Mouse (Mus musculus) neural tube, embryonic 11.5 days (tissue): Measurements from ENCODE around the gene Nup210. TPM values are rescaled to one million over a fixed set of nuclear protein-coding genes. Genes with fewer than 3 reads are reported as not detected.

Experiments
- ATAC-seq: fragments of 200-750 bp; cut with Nextera tagmentation; 2 replicates; pipeline ENCODE4 v1.8.0; 2017; ENCODE audit warnings: moderate number of reproducible peaks, mild to moderate bottlenecking, moderate TSS enrichment, moderate library complexity; ENCODE audit not compliant: insufficient read depth, low FRiP score, low TSS enrichment
- DNase-seq: peaks from one replicate; pipeline ENCODE4 v3.0.0-alpha.2; 2015; ENCODE audit warnings: low spot score
- H3K27ac ChIP-seq: fragments of 300-500 bp; sonication (generic); 2 replicates; pipeline ENCODE4 v1.5.1; 2014; ENCODE audit warnings: low read depth, mild to moderate bottlenecking, low read length
- H3K27me3 ChIP-seq: fragments of 300-500 bp; sonication (generic); 2 replicates; pipeline ENCODE4 v1.6.1; 2014; ENCODE audit warnings: mild to moderate bottlenecking, low read length, mixed read lengths; ENCODE audit not compliant: control insufficient read depth, insufficient read depth
- H3K36me3 ChIP-seq: fragments of 300-500 bp; sonication (generic); 2 replicates; pipeline ENCODE4 v1.6.1; 2014; ENCODE audit warnings: mild to moderate bottlenecking, low read length, moderate library complexity, mixed read lengths; ENCODE audit not compliant: control insufficient read depth, insufficient read depth
- H3K4me1 ChIP-seq: fragments of 300-500 bp; sonication (generic); 2 replicates; pipeline ENCODE4 v1.6.1; 2014; ENCODE audit warnings: low read length, mixed read lengths; ENCODE audit not compliant: control insufficient read depth, insufficient read depth
- H3K4me2 ChIP-seq: fragments of 300-500 bp; sonication (generic); 2 replicates; pipeline ENCODE4 v1.6.1; 2014; ENCODE audit warnings: low read depth, mild to moderate bottlenecking, moderate library complexity
- H3K4me3 ChIP-seq: fragments of 300-500 bp; sonication (generic); 2 replicates; pipeline ENCODE4 v1.5.1; 2014; ENCODE audit warnings: low read depth, low read length
- H3K9ac ChIP-seq: fragments of 300-500 bp; sonication (generic); 2 replicates; pipeline ENCODE4 v1.6.1; 2014; ENCODE audit warnings: mild to moderate bottlenecking, low read length
- H3K9me3 ChIP-seq: fragments of 300-500 bp; sonication (generic); 2 replicates; pipeline ENCODE4 v1.6.1; 2016; ENCODE audit warnings: low read length; ENCODE audit not compliant: control insufficient read depth
- WGBS: fragments of 180-500 bp; shearing (Covaris S2); extraction: QIAGEN DNeasy Blood & Tissue Kit; methylation state at CpG from one replicate; pipeline ENCODE4 v1.1.7; 2014; 5-methylcytosine and 5-hydroxymethylcytosine counted together
- polyA plus RNA-seq: library from polyadenylated mRNA; unstranded; fragments of >200 nt; fragmentation: Nextera tagmentation; extraction: Ambion mirVana; gene quantifications from 2 replicates; pipeline ENCODE4 v1.2.1, GENCODE M21; 2014

Gene Nup210
- polyA plus RNA-seq, 1 experiment from 2014 or later = 18.3 TPM

GRCm38 (mm10) chr6:91067048-91067447 is 49.6 kb downstream of the Nup210 start:
- no peak overlapping the region for H3K4me3 ChIP-seq
- no peak for ATAC-seq
- no peak overlapping the region for H3K27ac ChIP-seq
- H3K4me2 ChIP-seq = no peak overlapping the region
- DNase-seq = no peak
- no peak overlapping the region for H3K9ac ChIP-seq
- peaks cover 2% of the 10 kb centered on the region; the same call in 1 of the 2 replicates for H3K36me3 ChIP-seq
- H3K27me3 ChIP-seq = no peaks in the 10 kb centered on the region
- H3K4me1 ChIP-seq = no peaks in the 10 kb centered on the region
- no peaks in the 10 kb centered on the region for H3K9me3 ChIP-seq
- 94% methylated on average over 3 of the region's 3 CpGs for WGBS

- Histone ChIP-seq H3K4me3 (no peak overlapping the region), H3K27ac (no peak overlapping the region), H3K9me3 (no peaks in the 10 kb centered on the region), H3K27me3 (no peaks in the 10 kb centered on the region), H3K4me1 (no peaks in the 10 kb centered on the region), H3K9ac (no peak overlapping the region), H3K36me3 (peaks cover 2% of the 10 kb centered on the region; the same call in 1 of the 2 replicates), H3K4me2 (no peak overlapping the region)
- ATAC-seq (no peak), DNase-seq (no peak)
- 90% methylated on average over 2 of the region's 2 CpGs for WGBS
Measured at GRCm38 (mm10) chr6:91061296-91061695, 55.3 kb downstream of the Nup210 start.

GRCm38 (mm10) chr6:91059711-91060110 is 56.9 kb downstream of the Nup210 start:
- no peaks in the 10 kb centered on the region for H3K27me3 ChIP-seq
- H3K4me2 ChIP-seq = no peak overlapping the region
- H3K4me3 ChIP-seq = no peak overlapping the region
- H3K27ac ChIP-seq = no peak overlapping the region
- H3K9ac ChIP-seq = no peak overlapping the region
- DNase-seq = peak; percentile 63
- WGBS = 49% methylated on average over 2 of the region's 2 CpGs
- peaks cover 2% of the 10 kb centered on the region; the same call in 1 of the 2 replicates for H3K36me3 ChIP-seq
- no peaks in the 10 kb centered on the region for H3K4me1 ChIP-seq
- no peak; the same call in 1 of the 2 replicates for ATAC-seq
- H3K9me3 ChIP-seq = no peaks in the 10 kb centered on the region

GRCm38 (mm10) chr6:91057989-91058388 is 58.6 kb downstream of the Nup210 start:
- Histone ChIP-seq H3K27ac (no peak overlapping the region), H3K36me3 (peaks cover 2% of the 10 kb centered on the region; the same call in 1 of the 2 replicates), H3K4me1 (no peaks in the 10 kb centered on the region), H3K9me3 (no peaks in the 10 kb centered on the region), H3K4me3 (no peak overlapping the region), H3K9ac (no peak overlapping the region), H3K4me2 (no peak overlapping the region), H3K27me3 (no peaks in the 10 kb centered on the region)
- ATAC-seq (no peak), DNase-seq (no peak)
- WGBS = 97% methylated on average over 2 of the region's 2 CpGs

- Histone ChIP-seq H3K4me2 (no peak overlapping the region), H3K9ac (no peak overlapping the region), H3K4me1 (no peaks in the 10 kb centered on the region), H3K36me3 (no peaks in the 10 kb centered on the region), H3K4me3 (no peak overlapping the region), H3K27me3 (no peaks in the 10 kb centered on the region), H3K9me3 (no peaks in the 10 kb centered on the region), H3K27ac (no peak overlapping the region)
- ATAC-seq (no peak), DNase-seq (no peak)
Measured at GRCm38 (mm10) chr6:91056348-91056747, 60.3 kb downstream of the Nup210 start.

- Histone ChIP-seq H3K27me3 (no peaks in the 10 kb centered on the region), H3K4me3 (no peak overlapping the region), H3K9me3 (no peaks in the 10 kb centered on the region), H3K27ac (no peak overlapping the region), H3K36me3 (no peaks in the 10 kb centered on the region; the same call in 1 of the 2 replicates), H3K4me1 (no peaks in the 10 kb centered on the region), H3K9ac (no peak overlapping the region), H3K4me2 (no peak overlapping the region)
- DNase-seq (no peak), ATAC-seq (no peak)
- 92% methylated on average over 4 of the region's 4 CpGs for WGBS
Measured at GRCm38 (mm10) chr6:91052572-91052971, 64.1 kb downstream of the Nup210 start.

GRCm38 (mm10) chr6:91048019-91048418 is 68.6 kb downstream of the Nup210 start:
- WGBS = 89% methylated on average over 7 of the region's 7 CpGs

GRCm38 (mm10) chr6:91047434-91047833 is 69.2 kb downstream of the Nup210 start:
- no peak overlapping the region for H3K9ac ChIP-seq
- 75% methylated on average over 5 of the region's 5 CpGs for WGBS
- no peak for ATAC-seq
- H3K4me2 ChIP-seq = no peak overlapping the region
- no peaks in the 10 kb centered on the region for H3K27me3 ChIP-seq
- no peak overlapping the region for H3K27ac ChIP-seq
- DNase-seq = no peak
- H3K4me3 ChIP-seq = no peak overlapping the region
- H3K9me3 ChIP-seq = no peaks in the 10 kb centered on the region
- H3K4me1 ChIP-seq = no peaks in the 10 kb centered on the region
- no peaks in the 10 kb centered on the region; the same call in 1 of the 2 replicates for H3K36me3 ChIP-seq

More at GRCm38 (mm10) chr6:91048019-91048418, 68.6 kb downstream of the Nup210 start:
- H3K4me2 ChIP-seq = no peak overlapping the region
- H3K9ac ChIP-seq = no peak overlapping the region
- no peaks in the 10 kb centered on the region for H3K4me1 ChIP-seq
- H3K9me3 ChIP-seq = no peaks in the 10 kb centered on the region
- no peak overlapping the region for H3K4me3 ChIP-seq
- no peaks in the 10 kb centered on the region for H3K27me3 ChIP-seq
- H3K36me3 ChIP-seq = no peaks in the 10 kb centered on the region; the same call in 1 of the 2 replicates
- ATAC-seq (no peak), DNase-seq (no peak)
- no peak overlapping the region for H3K27ac ChIP-seq

- no peak overlapping the region for H3K4me3 ChIP-seq
- 79% methylated on average over 5 of the region's 5 CpGs for WGBS
Measured at GRCm38 (mm10) chr6:91046184-91046583, 70.4 kb downstream of the Nup210 start.

More at GRCm38 (mm10) chr6:91046184-91046583, 70.4 kb downstream of the Nup210 start:
- ATAC-seq = no peak
- no peak for DNase-seq
- no peak overlapping the region for H3K9ac ChIP-seq
- H3K27me3 ChIP-seq = no peaks in the 10 kb centered on the region
- H3K27ac ChIP-seq = no peak overlapping the region
- no peak overlapping the region for H3K4me2 ChIP-seq
- H3K4me1 ChIP-seq = no peaks in the 10 kb centered on the region
- no peaks in the 10 kb centered on the region; the same call in 1 of the 2 replicates for H3K36me3 ChIP-seq
- no peaks in the 10 kb centered on the region for H3K9me3 ChIP-seq
